Mouse (Mus musculus) forebrain, embryonic 13.5 days (tissue): ENCODE data around the gene Ankrd13a. TPM values are rescaled to one million over a fixed set of nuclear protein-coding genes. Genes with fewer than 3 reads are reported as not detected.
A peak's percentile ranks its signal among the peaks of the same experiment; 100 is the strongest.

Source experiments
- ATAC-seq: fragments of 200-750 bp; cut with Nextera tagmentation; 2 replicates; pipeline ENCODE4 v1.8.0; 2017
- H3K27ac ChIP-seq: fragments of 300-500 bp; sonication (generic); 2 replicates; pipeline ENCODE4 v1.5.1; 2015; ENCODE audit warnings: inconsistent platforms, mild to moderate bottlenecking, moderate library complexity
- H3K27me3 ChIP-seq: fragments of 300-500 bp; sonication (generic); 2 replicates; pipeline ENCODE4 v1.6.1; 2015; ENCODE audit warnings: mild to moderate bottlenecking, inconsistent platforms
- H3K36me3 ChIP-seq: fragments of 300-500 bp; sonication (generic); 2 replicates; pipeline ENCODE4 v1.6.1; 2015; ENCODE audit warnings: mild to moderate bottlenecking, inconsistent platforms; ENCODE audit not compliant: poor library complexity, severe bottlenecking
- H3K4me1 ChIP-seq: fragments of 300-500 bp; sonication (generic); 2 replicates; pipeline ENCODE4 v1.6.1; 2015; ENCODE audit warnings: inconsistent platforms
- H3K4me2 ChIP-seq: fragments of 300-500 bp; sonication (generic); 2 replicates; pipeline ENCODE4 v1.6.1; 2015; ENCODE audit warnings: inconsistent platforms, mild to moderate bottlenecking, moderate library complexity
- H3K4me3 ChIP-seq: fragments of 300-500 bp; sonication (generic); 2 replicates; pipeline ENCODE4 v1.5.1; 2015; ENCODE audit warnings: mild to moderate bottlenecking, inconsistent platforms
- H3K9ac ChIP-seq: fragments of 300-500 bp; sonication (generic); 2 replicates; pipeline ENCODE4 v1.6.1; 2015; ENCODE audit warnings: mild to moderate bottlenecking, inconsistent platforms
- H3K9me3 ChIP-seq: fragments of 300-500 bp; sonication (generic); replicated peaks from 2 replicates; pipeline ENCODE4 v1.6.1; 2016; ENCODE audit warnings: inconsistent platforms
- WGBS: fragments of 180-500 bp; shearing (Covaris S2); methylation state at CpG from one replicate; pipeline ENCODE4 v1.1.7; 2015; 5-methylcytosine and 5-hydroxymethylcytosine counted together
- polyA plus RNA-seq: library from polyadenylated mRNA; unstranded; fragments of >200 nt; fragmentation: Nextera tagmentation; extraction: Ambion mirVana; gene quantifications from 2 replicates; pipeline ENCODE4 v1.2.1, GENCODE M21; 2015

The Ankrd13a gene
- polyA plus RNA-seq, 1 experiment from 2014 or later = 30.0 TPM

DNA sequence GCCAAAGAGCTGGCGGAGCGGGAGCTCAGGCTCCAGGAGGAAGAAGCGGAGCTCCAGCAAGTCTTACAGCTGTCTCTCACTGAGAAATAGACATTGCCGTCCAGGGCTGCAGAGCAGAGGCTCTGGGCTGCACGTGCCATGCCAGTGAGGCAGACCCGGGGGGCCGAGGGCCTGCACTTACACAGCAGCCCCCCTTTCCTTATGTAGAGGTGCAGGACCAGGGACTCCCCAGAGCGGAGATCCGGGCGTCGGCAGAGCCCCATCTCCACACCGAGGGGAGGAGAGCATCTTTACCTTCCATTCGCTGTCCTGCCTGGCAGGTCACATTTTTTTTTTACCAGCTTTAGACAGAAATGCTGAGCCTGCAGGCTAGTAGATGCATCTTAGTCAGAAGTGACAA lies 29.9 kb downstream of the Ankrd13a start:
- Histone ChIP-seq H3K4me3 (no peak overlapping the region), H3K4me2 (no peak overlapping the region), H3K27me3 (no peaks in the 10 kb centered on the region), H3K9me3 (no peaks in the 10 kb centered on the region), H3K4me1 (peaks cover 13% of the 10 kb centered on the region; the same call in 1 of the 2 replicates), H3K9ac (no peak overlapping the region), H3K27ac (no peak overlapping the region), H3K36me3 (peaks cover 95% of the 10 kb centered on the region)
- no peak for ATAC-seq
- 85% methylated on average over 13 of the region's 13 CpGs for WGBS

DNA sequence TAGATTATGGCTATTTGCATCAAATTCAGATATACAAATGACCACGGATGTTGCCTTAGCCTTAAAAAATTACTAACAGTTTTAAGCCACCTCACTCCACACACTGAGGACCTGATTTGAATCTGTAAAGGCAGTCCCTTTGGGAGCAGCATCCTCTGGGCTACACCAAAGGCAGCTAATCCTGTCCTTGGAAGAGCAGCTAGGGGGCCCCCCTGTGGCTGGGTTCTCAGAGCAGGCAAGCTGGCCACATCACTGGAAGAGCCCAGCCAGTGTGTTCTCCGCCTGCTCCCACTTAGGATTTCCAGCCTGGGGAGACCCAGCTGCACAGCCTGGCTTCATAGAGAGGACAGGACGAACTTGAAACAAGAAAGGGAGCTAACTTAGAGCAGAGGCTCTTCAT lies 30.5 kb downstream of the Ankrd13a start:
- no peak overlapping the region for H3K4me3 ChIP-seq
- no peak overlapping the region for H3K4me2 ChIP-seq
- H3K4me1 ChIP-seq = peaks cover 17% of the 10 kb centered on the region
- WGBS = 28% methylated on average over 3 of the region's 3 CpGs
- H3K27ac ChIP-seq = no peak overlapping the region
- ATAC-seq = no peak
- H3K36me3 ChIP-seq = peaks cover 94% of the 10 kb centered on the region
- no peaks in the 10 kb centered on the region for H3K27me3 ChIP-seq
- no peak overlapping the region for H3K9ac ChIP-seq
- H3K9me3 ChIP-seq = no peaks in the 10 kb centered on the region

DNA sequence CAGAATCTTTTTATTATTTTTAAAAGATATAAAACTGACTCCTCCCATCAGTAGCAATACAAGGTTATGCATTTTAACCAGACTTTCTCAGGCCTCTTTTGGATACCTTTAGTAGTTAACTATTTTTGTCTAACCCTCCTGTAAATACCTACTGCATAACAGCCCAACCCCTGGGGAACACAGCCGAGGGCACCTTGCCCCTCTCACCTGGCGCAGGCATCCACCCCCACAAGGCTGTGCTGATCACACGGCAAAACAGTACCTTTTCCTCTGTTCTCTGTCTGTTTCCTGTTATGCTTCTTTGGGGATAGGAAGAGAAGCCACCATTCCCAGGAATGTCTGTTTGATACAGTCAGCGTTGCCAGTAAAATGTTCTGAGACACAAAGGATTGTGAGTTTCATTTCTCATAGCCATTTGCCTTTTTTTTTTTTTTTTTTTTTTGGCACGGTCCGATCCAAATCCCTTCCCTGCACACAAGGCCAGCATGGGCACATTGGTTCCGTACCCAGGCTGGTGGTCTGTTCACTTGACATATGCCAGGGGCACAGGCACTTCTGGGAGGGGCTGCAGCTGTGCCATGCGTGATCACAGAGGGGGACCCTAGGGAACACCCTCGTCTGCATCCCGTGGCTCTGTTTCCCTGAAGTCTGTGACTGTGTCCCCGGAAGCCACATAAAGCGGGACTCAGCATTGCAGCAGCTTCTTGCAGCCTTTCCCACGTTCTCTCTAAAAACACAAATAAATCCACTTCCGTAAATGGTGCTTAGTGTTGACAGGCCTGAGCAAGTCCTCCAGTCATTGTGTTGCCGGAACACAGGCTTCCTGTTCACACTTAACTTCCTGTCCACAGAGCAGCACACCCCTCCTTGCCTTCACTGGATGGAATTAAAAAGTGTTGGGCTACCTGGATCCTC lies 31.2 kb downstream of the Ankrd13a start:
- WGBS = 85% methylated on average over 15 of the region's 15 CpGs
- no peaks in the 10 kb centered on the region for H3K27me3 ChIP-seq
- H3K4me2 ChIP-seq = no peak overlapping the region
- ATAC-seq = no peak
- no peak overlapping the region for H3K4me3 ChIP-seq
- H3K4me1 ChIP-seq = peaks cover 19% of the 10 kb centered on the region
- no peak overlapping the region for H3K9ac ChIP-seq
- no peak overlapping the region for H3K27ac ChIP-seq
- H3K36me3 ChIP-seq = peaks cover 94% of the 10 kb centered on the region
- no peaks in the 10 kb centered on the region for H3K9me3 ChIP-seq

DNA sequence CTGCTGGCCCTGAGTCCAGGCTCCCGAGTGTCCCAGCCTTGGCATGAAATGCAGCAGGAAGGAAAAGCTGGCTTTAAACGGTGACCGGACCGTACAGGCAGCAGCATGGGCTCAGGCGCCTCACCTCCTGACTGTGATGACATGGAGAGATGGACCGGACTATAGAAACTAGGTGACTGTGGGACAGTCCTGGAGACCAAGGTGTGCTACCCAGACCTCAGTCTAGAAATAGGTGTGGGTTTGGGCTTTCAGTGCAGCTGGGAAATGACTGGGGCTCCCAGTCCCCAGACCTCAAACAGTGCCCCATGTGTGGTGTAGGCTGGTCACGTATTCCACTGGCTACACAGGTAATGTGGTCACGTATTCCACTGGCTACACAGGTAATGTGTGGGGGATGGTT lies 32.2 kb downstream of the Ankrd13a start:
- H3K9me3 ChIP-seq = no peaks in the 10 kb centered on the region
- ATAC-seq = no peak
- 85% methylated on average over 8 of the region's 8 CpGs for WGBS
- H3K4me3 ChIP-seq = no peak overlapping the region
- no peak overlapping the region for H3K9ac ChIP-seq
- no peaks in the 10 kb centered on the region for H3K27me3 ChIP-seq
- H3K4me1 ChIP-seq = peaks cover 24% of the 10 kb centered on the region
- H3K36me3 ChIP-seq = peaks cover 94% of the 10 kb centered on the region
- no peak overlapping the region for H3K4me2 ChIP-seq
- H3K27ac ChIP-seq = no peak overlapping the region

DNA sequence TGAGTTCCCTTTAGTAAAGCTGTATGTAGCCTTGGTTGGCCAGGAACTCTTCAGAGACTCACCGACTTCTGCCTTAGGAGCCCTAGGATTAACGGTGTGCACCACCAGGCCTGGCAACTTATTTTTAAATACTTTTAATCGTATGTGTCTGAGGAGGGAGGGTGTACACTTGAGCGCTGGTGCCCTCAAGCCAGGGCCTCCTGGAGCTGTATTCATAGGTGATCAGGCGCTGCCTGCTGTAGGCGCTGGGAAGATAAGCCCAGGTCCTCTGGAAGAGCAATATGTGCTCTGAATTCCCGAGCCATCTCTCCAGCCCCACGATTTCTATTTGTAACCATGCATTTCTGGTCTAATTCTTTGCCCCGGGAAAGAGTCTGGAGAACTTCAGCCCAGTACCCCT lies 32.6 kb downstream of the Ankrd13a start:
- Histone ChIP-seq H3K4me2 (no peak overlapping the region), H3K9me3 (no peaks in the 10 kb centered on the region), H3K4me1 (peaks cover 28% of the 10 kb centered on the region), H3K4me3 (no peak overlapping the region), H3K36me3 (peaks cover 90% of the 10 kb centered on the region), H3K27me3 (no peaks in the 10 kb centered on the region), H3K27ac (no peak overlapping the region), H3K9ac (no peak overlapping the region)
- 54% methylated on average over 9 of the region's 9 CpGs for WGBS
- no peak for ATAC-seq

DNA sequence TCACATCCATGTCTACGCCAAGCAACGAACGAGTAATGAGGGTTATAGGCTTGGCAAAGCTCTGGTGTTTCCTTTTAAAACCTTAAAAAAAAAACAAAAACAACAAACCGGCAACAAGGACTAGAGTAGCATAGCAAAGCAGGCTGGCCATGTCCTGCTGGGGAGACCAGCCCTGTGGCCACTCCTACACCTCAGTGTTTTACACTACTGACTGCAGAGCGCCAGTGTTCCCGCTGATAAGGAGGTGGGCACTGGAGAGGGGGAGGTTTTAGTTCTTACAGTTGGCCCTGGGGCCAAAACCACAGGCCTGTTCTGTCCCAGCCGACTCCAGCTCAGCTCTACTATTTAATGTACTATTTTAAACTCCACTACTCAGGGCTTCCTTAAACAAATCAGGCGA lies 33.0 kb downstream of the Ankrd13a start:
- Histone ChIP-seq H3K36me3 (peaks cover 86% of the 10 kb centered on the region), H3K27ac (no peak overlapping the region), H3K4me1 (peaks cover 32% of the 10 kb centered on the region), H3K27me3 (no peaks in the 10 kb centered on the region), H3K4me3 (no peak overlapping the region), H3K9ac (no peak overlapping the region), H3K9me3 (no peaks in the 10 kb centered on the region), H3K4me2 (no peak overlapping the region)
- 31% methylated on average over 8 of the region's 8 CpGs for WGBS
- no peak for ATAC-seq

DNA sequence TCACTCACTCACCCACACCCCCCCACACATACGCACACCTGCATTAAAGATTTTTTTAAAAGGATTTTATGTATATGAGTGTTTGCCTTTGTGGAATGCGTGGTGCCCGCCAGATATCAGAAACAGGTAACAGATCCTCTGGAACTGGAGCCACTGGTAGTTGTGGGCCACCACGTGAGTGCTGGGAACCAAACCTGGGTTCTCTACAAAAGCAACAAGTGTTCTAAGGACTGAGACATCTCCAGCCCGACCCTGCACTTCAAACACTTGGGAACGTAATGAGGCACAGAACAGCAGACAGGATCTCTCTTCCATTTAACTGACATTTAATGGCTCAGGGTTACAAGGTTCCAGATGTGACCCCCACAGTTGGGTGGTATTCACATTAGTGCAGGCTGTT lies 33.4 kb downstream of the Ankrd13a start:
- H3K9me3 ChIP-seq = no peaks in the 10 kb centered on the region
- H3K36me3 ChIP-seq = peaks cover 82% of the 10 kb centered on the region
- no peaks in the 10 kb centered on the region for H3K27me3 ChIP-seq
- no peak overlapping the region for H3K9ac ChIP-seq
- no peak for ATAC-seq
- no peak overlapping the region for H3K4me2 ChIP-seq
- H3K4me3 ChIP-seq = no peak overlapping the region
- H3K27ac ChIP-seq = no peak overlapping the region
- 77% methylated on average over 6 of the region's 6 CpGs for WGBS
- H3K4me1 ChIP-seq = peaks cover 36% of the 10 kb centered on the region

DNA sequence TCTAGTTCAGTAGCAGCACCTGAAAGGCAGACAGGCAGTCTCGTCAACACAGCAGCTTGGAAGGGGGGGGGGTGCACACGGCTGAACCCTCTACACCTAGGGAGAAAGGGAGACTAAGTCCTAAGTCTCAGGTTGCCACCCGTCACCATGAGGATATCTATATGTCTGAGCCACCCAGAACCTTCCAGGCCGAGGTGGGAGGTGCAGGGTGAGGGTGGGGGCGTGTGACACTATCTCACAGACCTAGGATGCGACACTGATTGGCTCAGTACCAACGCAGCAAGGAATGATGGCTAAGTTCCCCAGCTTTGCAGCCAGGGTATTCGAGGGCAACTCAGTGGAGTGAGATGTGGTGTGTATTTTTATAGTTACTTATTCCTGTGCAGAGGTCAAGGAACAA lies 33.9 kb downstream of the Ankrd13a start:
- H3K36me3 ChIP-seq = peaks cover 77% of the 10 kb centered on the region
- no peak for ATAC-seq
- H3K9me3 ChIP-seq = no peaks in the 10 kb centered on the region
- no peaks in the 10 kb centered on the region for H3K27me3 ChIP-seq
- no peak overlapping the region for H3K27ac ChIP-seq
- no peak overlapping the region for H3K9ac ChIP-seq
- WGBS = 86% methylated on average over 8 of the region's 8 CpGs
- peaks cover 38% of the 10 kb centered on the region for H3K4me1 ChIP-seq
- no peak overlapping the region for H3K4me2 ChIP-seq
- no peak overlapping the region for H3K4me3 ChIP-seq

DNA sequence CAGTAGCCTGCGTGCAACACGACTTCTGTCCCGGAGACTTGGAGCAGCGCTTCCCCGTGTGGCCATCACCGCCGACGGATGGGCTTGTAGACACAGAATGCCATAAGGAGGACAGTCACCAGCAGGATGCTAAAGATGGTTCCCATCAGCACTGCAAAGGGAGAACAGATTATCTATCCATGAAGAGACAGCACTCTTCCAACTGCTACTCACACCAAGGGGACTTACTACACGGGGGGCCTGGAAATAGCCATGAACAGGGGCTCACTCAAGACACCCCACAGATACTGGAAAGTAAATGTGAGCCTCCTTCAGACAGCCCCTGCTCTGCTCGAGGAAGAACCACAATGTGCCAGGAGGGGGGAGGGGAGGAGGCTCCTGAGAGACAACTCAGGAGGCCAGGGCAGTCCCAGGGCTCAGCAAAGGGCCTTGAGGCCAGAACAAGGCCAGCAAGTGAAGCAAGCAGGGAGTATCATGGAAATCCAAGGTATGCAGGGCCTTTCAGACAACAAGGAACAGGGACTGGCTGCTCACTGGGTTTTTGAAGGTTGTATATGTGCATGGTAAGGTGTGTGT lies 34.8 kb downstream of the Ankrd13a start:
- H3K36me3 ChIP-seq = peaks cover 68% of the 10 kb centered on the region
- no peaks in the 10 kb centered on the region for H3K9me3 ChIP-seq
- H3K27ac ChIP-seq = no peak overlapping the region

DNA sequence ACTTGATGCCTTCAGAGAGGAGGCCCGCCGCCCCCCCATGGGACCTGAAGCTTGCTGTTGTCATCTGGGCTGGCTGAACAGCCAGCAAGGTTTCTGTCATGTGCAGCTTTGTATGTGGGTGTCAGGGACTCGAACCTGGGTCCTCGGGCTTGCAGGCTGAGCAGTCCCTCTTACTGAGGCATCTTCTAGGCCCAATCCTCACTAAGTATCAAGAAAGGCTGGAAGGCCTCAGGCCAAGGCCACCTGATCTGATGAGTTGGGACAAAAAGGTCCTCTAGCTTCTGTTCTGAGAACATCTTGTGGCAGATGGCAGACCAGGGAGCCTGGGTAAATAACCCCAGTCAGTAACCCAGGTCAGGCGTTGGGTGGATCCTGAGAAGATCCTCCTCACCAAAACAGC lies 35.3 kb downstream of the Ankrd13a start:
- H3K36me3 ChIP-seq = peaks cover 62% of the 10 kb centered on the region
- H3K27ac ChIP-seq = no peak overlapping the region
- H3K9ac ChIP-seq = no peak overlapping the region
- ATAC-seq = no peak
- peaks cover 38% of the 10 kb centered on the region for H3K4me1 ChIP-seq
- no peak overlapping the region for H3K4me3 ChIP-seq
- H3K9me3 ChIP-seq = no peaks in the 10 kb centered on the region
- 94% methylated on average over 5 of the region's 5 CpGs for WGBS
- H3K4me2 ChIP-seq = no peak overlapping the region
- H3K27me3 ChIP-seq = no peaks in the 10 kb centered on the region

More for the DNA sequence above, 34.8 kb downstream of the Ankrd13a start:
- Histone ChIP-seq H3K4me2 (no peak overlapping the region), H3K4me3 (no peak overlapping the region), H3K27me3 (no peaks in the 10 kb centered on the region), H3K4me1 (peaks cover 38% of the 10 kb centered on the region), H3K9ac (no peak overlapping the region)
- no peak for ATAC-seq
- WGBS = 82% methylated on average over 10 of the region's 10 CpGs

DNA sequence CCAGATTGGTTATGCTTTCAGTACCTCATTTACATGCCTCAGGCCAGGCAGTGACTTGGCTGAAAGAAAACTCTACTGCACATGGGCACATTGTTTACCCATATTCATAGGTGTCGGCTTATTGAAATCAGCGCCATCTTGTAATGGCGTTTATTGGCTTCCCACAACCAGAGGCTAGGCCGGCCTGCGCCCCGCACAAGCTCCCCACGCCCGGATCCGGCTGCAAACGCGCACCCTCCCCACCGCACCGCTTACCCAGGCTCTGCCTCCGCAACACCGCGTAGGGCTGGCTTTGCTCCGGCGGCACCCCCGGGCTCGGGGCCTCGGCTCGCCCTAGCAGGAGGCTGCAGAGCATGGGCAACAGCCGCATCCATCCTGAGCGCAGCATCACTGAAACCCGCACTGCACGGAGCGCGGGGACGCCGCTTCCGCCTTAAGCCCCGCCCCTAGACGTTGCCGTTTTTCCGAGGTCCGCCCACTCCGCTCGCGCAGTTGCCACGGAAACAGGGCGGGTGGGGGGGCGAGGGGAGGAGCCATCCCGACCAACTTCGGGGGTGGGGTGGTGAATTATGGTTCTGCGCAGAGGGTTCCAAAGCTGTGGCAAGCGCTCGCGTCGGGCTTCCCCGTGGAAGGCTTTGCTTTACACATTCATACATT lies 39.2 kb downstream of the Ankrd13a start:
- ATAC-seq = peak; percentile 98
- Histone ChIP-seq H3K4me3 (peak overlapping the region; percentile 89), H3K4me2 (peak overlapping the region; percentile 77), H3K36me3 (peaks cover 26% of the 10 kb centered on the region), H3K9ac (peak overlapping the region; percentile 95), H3K27me3 (no peaks in the 10 kb centered on the region), H3K4me1 (peaks cover 30% of the 10 kb centered on the region), H3K9me3 (peaks cover 4% of the 10 kb centered on the region; the same call in 1 of the 2 replicates), H3K27ac (peak overlapping the region; percentile 96)
- WGBS = under 1% methylated on average over 50 of the region's 50 CpGs

DNA sequence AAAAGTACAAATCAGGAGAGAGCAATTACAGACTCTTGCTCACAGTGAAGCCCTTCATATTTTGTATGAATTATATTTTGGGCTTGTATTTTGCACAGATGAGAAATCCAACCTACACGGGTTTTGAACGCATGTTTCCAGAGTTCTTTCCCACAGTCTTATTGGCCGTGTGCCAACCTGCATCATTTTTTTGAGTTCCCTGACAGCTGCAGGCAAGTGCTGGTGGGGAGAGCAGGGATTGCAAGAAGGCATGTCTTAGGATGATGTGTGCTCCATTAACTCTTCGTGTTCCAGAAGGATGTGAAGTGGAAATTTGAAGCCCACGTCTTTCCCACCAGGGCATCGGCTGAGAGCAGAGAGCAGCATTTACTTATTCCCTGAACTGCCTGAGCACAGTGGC lies 42.1 kb downstream of the Ankrd13a start:
- Histone ChIP-seq H3K9ac (no peak overlapping the region), H3K36me3 (peaks cover 12% of the 10 kb centered on the region), H3K4me2 (no peak overlapping the region), H3K4me1 (peaks cover 14% of the 10 kb centered on the region), H3K4me3 (no peak overlapping the region), H3K9me3 (peaks cover 4% of the 10 kb centered on the region; the same call in 1 of the 2 replicates), H3K27ac (no peak overlapping the region), H3K27me3 (no peaks in the 10 kb centered on the region)
- 65% methylated on average over 6 of the region's 6 CpGs for WGBS
- no peak for ATAC-seq
